Mouse (Mus musculus) MEL (cell line): Measurements from ENCODE around the gene Rnf19b.

ENCODE experiments used
- CTCF ChIP-seq, 3 experiments: IDR thresholded peaks in 2 of 3; conservative IDR thresholded peaks in 1 of 3; 2 replicates each; pipeline ENCODE4 v1.5.1; 2011 to 2012; ENCODE audit warnings: low read length in 3 of 3, low read depth in 2 of 3, mild to moderate bottlenecking in 2 of 3, improper control_type of control experiment in 1 of 3, inconsistent platforms in 1 of 3, mixed read lengths in 1 of 3, moderate library complexity in 1 of 3; ENCODE audit not compliant: control insufficient read depth in 1 of 3, insufficient read depth in 1 of 3, poor library complexity in 1 of 3, severe bottlenecking in 1 of 3
- EP300 ChIP-seq, 2 experiments: IDR thresholded peaks; 2 replicates each; pipeline ENCODE4 v1.6.1; 2011; ENCODE audit warnings: improper control_type of control experiment in 2 of 2, low read length in 2 of 2, low read depth in 1 of 2, mild to moderate bottlenecking in 1 of 2
- JUND ChIP-seq: IDR thresholded peaks from 2 replicates; pipeline ENCODE4 v1.6.1; 2011; ENCODE audit warnings: low read depth, mild to moderate bottlenecking, improper control_type of control experiment, low read length

- TF ChIP-seq JUND = no peak
- TF ChIP-seq CTCF (IDR thresholded peaks at IDR 0.05 in 2 of 3, conservative IDR thresholded peaks at IDR 0.05 in 1 of 3; ENCODE audit: control insufficient read depth in 1 of 3, insufficient read depth in 1 of 3, low read depth in 2 of 3, low read length in 3 of 3, poor library complexity in 1 of 3, severe bottlenecking in 1 of 3) = no peak
- TF ChIP-seq EP300 (IDR thresholded peaks at IDR 0.05; ENCODE audit: low read depth in 1 of 2, low read length in 2 of 2) = no peak
Observed at GRCm38 (mm10) chr4:129016329-129016728, 41.7 kb upstream of the Rnf19b start.
